Mouse (Mus musculus): ENCODE measurements around the gene Prkaca.
A peak's percentile ranks its signal among the peaks of the same experiment; 100 is the strongest.
"Not testable (repeated sequence)": the region's sequence is repeated elsewhere in the genome, so short reads cannot be mapped to it uniquely, and the experiment has no call there.

Prkaca gene

DNA sequence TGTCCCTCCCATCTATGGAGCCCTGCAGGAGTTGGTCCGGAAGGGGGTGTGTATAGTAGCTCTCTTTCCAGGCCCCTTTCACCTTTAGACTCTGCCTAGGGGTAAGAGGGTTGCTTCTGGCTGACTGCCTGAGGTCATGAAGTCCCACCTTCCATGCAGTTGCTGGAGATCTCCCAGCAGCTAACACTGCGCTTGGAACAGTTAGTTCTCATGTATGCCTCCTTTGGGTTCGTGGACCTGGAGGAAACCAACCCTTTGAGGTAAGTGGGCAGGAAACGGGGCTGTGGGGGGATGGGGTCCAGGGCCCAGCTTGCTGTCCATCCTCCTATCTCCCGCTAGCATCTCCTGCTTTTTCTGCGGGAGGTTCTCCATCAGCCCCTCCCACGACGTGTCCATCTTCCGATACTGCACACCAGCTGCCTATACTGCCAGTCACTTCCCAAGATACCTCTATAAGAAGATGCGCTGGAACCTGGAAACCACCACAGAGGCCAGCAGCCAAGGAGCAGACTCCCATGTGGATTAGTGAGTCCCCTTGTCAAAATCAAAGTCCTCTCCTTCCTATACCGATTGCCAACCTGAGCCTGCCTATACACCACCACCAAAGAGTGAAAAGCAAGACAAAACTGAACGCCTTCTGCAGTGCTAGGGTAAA is 30.3 kb downstream of the Prkaca start:
- DNase-seq (ENCODE audit: low spot score in 2 of 2) = no peak

- no peak for DNase-seq (ENCODE audit: low spot score in 2 of 2)
Observed at GRCm38 (mm10) chr8:84003612-84004246, 30.9 kb downstream of the Prkaca start.

GRCm38 (mm10) chr8:84004533-84005201 is 31.9 kb downstream of the Prkaca start:
- DNase-seq (ENCODE audit: low spot score in 2 of 2) = peak; percentile 83 to 90

GRCm38 (mm10) chr8:84005502-84005901 is 32.7 kb downstream of the Prkaca start:
- not testable (repeated sequence) for DNase-seq (ENCODE audit: low spot score in 2 of 2)

- no peak for DNase-seq (ENCODE audit: low spot score in 2 of 2)
Observed at GRCm38 (mm10) chr8:84008362-84008761, 35.6 kb downstream of the Prkaca start.

- DNase-seq (ENCODE audit: low spot score in 2 of 2) = peak; percentile 74 to 86
Observed at GRCm38 (mm10) chr8:84009876-84010275, 37.1 kb downstream of the Prkaca start.

DNA sequence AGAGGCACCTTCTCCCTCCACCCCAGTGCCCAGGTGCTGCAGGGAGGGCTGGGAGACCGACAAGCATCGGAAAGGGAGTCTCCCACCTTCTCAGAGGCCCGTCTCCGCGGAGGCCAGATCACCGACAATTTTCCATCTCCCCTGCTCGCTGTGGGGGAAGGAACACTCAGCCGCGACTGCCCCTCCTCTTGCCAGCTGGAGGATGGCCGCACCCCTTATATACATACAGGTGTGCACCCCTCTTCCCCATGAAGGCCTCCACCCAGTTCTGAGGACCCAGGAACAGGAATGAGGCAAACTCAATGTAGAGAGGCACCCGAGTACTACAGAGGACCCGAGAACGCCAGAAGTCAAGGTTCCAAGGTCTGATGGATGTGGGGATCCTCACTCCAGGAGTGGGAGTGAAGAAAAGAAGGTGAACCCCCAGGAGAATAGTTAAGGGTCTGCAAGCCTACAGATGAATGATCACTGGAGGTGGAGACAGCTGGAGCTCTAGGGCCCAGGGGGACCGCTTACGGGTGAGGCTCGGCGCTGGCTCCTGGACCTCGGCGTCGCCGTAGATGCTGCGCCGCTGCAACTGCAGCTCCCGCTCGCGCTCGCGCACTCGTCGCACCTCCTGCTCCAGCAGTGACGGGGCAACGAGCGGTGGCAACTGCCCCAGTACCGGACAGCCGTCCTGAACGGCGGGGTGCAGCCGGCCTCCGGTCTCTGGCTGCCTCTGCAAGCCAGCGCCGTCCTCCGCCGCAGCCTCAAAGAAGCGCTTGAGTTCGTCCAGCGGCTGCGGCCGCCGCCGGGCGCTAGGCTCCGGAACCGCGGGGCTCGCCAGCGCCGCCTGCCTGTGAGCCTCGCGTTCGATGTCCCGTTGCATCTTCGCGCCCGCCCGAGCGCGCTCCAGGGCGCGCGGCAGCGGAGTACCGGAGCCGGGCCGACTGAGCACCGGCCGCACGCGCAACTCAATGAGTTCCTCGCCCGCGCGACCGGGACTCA is 38.1 kb downstream of the Prkaca start:
- peak; percentile 48 to 53 for DNase-seq (ENCODE audit: low spot score in 2 of 2)

GRCm38 (mm10) chr8:84011705-84012498 is 39.1 kb downstream of the Prkaca start, which contains the start of gene 2210011C24Rik:
TSS of gene 2210011C24Rik (minus strand) at chr8:84012171.
- DNase-seq (ENCODE audit: low spot score in 2 of 2) = no peak

DNA sequence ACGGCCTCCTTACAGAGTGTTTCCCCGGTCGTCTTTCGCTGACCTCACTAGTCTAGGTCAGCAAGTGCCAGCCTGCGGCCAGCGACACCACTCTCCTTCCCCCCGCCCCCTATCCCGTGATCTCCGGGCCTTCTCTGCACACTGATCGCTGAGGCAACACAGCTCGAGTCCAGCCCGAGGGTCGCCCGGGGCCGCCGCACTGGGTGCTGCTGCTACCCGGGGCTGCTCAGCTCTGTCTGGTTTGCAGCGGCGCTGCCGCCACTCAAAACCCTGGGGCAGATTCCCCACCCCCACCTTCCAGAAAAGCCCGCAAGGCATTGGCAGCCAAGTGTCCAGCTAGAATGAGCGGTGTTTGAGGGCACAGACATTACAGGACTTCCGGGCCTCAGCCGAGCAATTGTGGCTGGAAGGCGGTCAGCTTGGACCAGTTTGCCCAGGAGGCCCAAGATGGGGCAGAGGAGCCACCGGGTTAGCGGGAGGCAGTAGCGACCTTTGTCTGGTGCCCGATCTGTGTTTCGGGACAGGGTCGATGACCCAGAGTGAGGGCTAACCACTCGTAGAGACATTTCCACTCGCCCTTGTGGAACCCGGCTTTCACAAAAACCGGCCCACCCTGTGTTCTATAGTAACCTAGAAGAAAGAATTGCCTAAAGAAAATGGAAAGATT is 39.8 kb downstream of the Prkaca start:
- DNase-seq (ENCODE audit: low spot score in 2 of 2) = no peak

DNA sequence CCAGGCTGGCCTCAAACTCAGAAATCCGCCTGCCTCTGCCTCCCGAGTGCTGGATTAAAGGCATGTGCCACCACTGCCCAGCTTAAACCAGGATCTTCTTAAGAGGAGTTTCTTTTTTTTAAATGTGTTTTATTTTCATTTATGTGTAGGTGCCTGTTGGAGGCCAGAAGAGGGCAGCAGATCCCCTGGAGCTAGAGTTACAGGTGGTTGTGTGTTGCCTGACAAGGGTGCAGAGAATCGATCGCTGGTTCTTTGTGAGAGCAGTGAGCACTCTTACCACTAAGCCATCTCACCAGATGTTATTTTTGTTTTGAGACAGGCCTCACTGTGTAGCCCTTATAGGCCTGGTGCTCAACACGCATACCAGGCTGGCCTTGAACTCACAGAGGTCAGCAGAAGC is 43.0 kb downstream of the Prkaca start:
- DNase-seq (ENCODE audit: low spot score in 2 of 2) = no peak

DNA sequence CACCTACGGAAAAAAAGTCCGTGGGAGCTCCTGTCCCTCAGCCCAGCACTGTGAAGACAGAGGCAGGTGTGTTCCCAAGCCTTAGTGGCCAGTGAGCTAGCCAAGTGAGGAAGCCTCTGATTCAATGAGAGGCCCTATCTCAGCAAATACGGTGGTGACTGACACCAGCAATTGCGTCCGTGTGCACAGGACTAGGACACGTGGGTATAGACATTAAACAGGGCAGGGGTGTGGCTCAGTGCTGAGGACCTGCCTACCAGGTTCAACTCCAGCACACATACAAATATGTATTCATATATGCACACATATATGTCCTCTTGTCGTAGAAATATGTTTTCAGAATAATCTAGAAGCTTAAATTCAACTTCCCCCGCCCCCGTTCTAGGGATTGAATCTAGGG is 46.9 kb downstream of the Prkaca start:
- no peak for DNase-seq (ENCODE audit: low spot score in 2 of 2)

DNA sequence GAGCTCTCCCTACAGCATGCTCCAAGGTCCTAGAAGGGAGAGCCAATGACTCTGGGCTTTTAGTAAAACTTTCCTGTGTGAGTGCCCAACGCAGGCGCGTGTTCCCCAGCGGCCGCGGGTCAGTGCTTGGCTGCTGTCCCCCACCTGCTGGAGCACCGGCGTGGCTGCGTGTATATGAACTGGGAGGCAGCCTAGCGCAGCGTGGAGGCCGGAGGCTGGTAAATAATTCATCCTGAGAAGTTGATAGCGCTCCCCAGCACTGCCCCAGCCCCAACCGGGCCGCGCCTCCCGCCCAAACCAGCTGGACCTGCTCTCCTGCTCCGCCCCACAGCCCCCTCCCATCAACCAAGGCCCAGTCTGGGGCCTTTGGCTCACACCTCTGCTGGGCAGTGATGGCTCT is 48.3 kb downstream of the Prkaca start, which contains the start of gene Palm3:
Gene Palm3, plus strand, starts transcription at position 376 of the 400 bp plus-strand sequence.
- DNase-seq (ENCODE audit: low spot score in 2 of 2) = no peak

DNA sequence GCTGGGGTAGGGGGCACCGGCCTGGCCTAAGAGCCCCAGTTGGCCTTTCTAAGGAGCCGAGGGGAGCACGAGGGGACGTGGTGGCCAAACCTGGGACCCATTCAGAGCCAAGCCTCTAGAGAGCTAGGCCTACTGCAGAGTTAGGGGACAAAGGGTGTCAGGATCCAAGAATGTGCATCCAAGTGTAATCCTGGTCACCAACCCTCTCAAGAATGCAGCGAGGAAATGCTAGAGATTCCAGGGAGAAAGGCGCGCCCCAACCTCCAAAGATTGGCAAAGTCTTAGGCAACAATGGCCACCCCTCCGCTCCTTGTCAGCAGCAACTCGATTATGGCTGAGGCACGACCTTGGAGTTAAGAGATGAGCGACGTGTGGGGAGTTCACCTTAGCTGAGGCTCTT is 48.8 kb downstream of the Prkaca start:
- DNase-seq (ENCODE audit: low spot score in 2 of 2) = no peak

DNA sequence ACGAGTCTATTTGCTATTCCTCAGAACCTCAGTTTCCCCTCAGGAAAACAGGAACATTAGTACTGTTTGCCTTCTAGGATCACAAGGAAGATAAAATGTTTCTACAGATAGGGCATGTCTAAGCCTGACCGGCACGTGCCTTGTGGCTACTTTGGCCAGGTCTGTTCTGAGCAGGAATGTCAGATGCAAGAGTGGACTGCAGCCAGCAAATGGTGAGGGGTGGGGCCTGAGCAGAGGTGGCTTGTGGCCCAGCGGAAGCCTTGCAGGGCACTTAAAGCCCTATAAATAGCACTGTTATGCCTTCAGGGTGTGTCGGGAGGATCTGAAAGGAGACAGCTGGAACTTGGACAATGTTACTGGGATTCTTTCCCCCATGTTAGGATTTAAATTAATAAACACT is 50.3 kb downstream of the Prkaca start:
- no peak for DNase-seq (ENCODE audit: low spot score in 2 of 2)

DNA sequence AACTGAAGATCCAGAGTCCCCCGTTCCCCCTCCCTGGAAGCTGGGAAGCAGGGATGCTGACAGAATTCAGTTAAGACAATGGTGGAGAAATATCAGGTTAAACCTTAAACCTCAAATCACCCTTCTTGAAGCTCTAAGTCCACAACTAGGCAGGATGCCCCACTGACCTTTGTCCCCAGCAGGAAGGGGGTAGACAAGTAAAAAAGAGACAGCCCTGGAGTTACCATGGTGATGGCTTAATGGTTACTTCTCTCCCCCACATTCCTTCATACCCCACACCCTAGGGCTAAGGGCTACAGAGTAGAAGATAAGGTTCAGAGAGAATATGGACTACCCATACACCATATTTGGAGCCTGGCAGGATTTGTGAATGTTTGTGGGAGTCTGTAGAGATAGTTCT is 50.8 kb downstream of the Prkaca start:
- no peak for DNase-seq (ENCODE audit: low spot score in 2 of 2)

- DNase-seq (ENCODE audit: low spot score in 2 of 2) = no peak
Observed at GRCm38 (mm10) chr8:84024171-84024570, 51.4 kb downstream of the Prkaca start.

DNA sequence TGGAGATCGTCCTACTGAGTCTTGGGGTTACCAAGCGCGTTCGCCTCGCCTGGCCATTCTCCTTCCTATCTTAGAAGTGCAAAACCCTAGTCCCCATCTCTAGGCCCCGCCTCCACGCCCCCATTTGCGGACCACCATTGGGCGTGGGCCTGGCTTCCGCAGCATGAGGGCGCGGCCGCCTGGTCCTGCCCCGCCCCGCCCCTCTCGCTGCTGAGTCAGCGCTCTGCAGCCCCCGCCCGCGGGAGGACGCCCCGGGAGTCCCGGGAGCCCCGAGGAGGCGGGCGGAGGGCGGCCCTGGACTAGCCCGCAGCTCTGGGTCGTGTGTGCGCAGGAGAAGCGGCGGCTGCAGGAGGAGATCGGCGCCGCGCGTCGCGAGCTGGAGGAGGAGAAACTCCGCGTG is 53.1 kb downstream of the Prkaca start:
- no peak for DNase-seq (ENCODE audit: low spot score in 2 of 2)

DNA sequence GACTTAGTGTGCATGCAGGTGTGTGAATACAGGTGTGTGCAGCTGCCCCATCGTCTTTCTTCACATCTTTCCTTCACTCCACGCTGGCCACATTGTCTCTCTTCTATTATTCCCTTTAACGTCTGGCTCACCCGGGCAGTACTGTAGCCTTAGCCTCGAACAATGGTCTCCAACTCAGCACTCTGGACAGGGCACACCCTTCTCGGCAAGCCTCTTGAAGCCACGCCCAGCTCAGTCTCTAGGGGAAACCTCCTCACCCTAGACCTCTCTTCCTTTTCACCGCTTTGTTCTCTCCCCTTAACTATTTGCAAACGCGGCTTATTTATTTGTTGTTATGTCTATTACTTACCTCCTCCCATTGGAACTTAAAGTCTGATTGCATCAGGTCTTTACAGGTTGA is 54.7 kb downstream of the Prkaca start:
- no peak for DNase-seq (ENCODE audit: low spot score in 2 of 2)

GRCm38 (mm10) chr8:84029272-84029671 is 56.5 kb downstream of the Prkaca start:
- DNase-seq (ENCODE audit: low spot score in 2 of 2) = no peak

DNA sequence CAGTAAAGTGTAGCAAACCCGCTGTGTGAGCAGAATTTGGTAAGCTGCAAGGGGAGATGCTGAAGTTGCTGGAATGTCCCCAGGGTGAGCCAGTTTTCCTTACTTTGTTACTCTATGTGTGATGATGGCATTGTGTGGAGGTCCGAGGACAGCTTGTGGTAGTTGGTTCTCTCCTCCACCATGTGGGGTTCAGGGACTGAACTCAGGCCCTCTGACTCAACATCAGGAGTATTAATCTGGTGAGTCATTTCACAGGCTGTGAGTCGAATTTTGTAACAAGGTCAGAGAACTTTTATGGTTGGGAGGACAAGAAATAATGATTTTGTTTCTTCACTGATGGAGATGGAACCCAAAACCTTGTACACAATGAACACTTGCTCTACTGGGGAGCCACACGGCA is 60.0 kb downstream of the Prkaca start:
- no peak for DNase-seq (ENCODE audit: low spot score in 2 of 2)

Measured in frontal cortex, postnatal 25 days (tissue).